Mouse (Mus musculus) bone marrow, adult 2 months (tissue): ENCODE measurements around the gene Ptprt.

Experiments
- CTCF ChIP-seq: fragments of 200-500 bp; IDR thresholded peaks from 2 replicates; pipeline ENCODE4 v1.5.1; 2011; ENCODE audit warnings: low read length, control low read depth; ENCODE audit not compliant: control insufficient read depth, insufficient read depth
- POLR2A ChIP-seq: fragments of 200-500 bp; IDR thresholded peaks from 2 replicates; pipeline ENCODE4 v1.6.1; 2011; ENCODE audit warnings: low read depth, mild to moderate bottlenecking, control low read depth, low read length, borderline replicate concordance; ENCODE audit not compliant: control insufficient read depth

DNA sequence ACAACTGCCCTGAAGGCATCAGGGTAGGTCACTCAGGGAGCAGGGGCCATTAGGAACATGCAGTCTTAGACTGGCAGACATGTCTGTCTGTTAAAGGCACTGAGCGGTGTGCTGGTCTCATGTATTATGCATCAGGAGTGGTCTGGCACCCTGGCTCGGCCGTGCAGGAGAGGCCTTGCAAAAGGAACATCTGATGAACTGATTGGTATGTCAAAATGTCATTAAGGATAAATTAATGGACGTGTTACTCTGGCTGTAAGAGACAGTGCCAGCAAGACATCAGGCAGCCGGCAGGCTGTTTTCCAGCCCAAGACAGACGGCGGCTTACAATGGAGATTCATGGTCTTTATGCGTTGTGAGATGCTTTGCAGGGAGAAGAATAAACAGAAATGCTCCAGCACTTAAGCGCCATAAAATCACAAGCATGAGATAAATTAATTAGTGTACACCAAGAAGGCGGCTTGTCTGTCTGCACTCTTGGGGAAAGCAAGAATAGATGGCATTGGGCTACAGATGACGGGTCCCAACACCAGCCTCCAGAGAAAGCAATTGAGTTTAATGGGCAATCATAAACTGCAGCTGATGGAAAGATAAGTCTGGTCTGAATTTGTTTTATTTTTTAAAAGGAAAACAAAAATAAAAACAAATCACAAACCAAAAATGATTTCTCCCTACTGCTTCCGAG is 992.5 kb downstream of the Ptprt start:
- no peak for TF ChIP-seq CTCF
- TF ChIP-seq POLR2A: no peak
